Mouse (Mus musculus) layer of hippocampus, adult 8-10 months (tissue): ENCODE measurements at regions not wholly inside any gene's neighbourhood (a gene's known extent, or its start where the extent isn't known, plus 50 kb on each side); places are given as distances from the start of the nearest gene placed in this dataset.

Experiments used
- DNase-seq, 2 experiments: peaks; one replicate each; pipeline ENCODE4 v3.0.0; 2022; ENCODE audit warnings: low spot score in 2 of 2

- DNase-seq = no peak
These were observed 60.5 kb upstream of the Bach2 start for GRCm38 (mm10) chr4:32177933-32178639.

- no peak for DNase-seq
These were observed 58.8 kb upstream of the Bach2 start for GRCm38 (mm10) chr4:32179707-32180241.

- DNase-seq = no peak
These were observed 54.8 kb upstream of the Bach2 start for GRCm38 (mm10) chr4:32183791-32184190.

GRCm38 (mm10) chr4:32185986-32186385, 52.6 kb upstream of the Bach2 start:
- DNase-seq = no peak

GRCm38 (mm10) chr4:32187154-32187553, 51.5 kb upstream of the Bach2 start:
- no peak for DNase-seq

- no peak for DNase-seq
These were observed 50.5 kb upstream of the Bach2 start for GRCm38 (mm10) chr4:32188076-32188475.

GRCm38 (mm10) chr4:32188752-32189415, 49.7 kb upstream of the Bach2 start:
- no peak for DNase-seq
